Mouse (Mus musculus) small intestine, adult 2 months (tissue): Measurements from ENCODE around the gene Irf2bp1.

Experiments
- CTCF ChIP-seq: fragments of 200-500 bp; IDR thresholded peaks from 2 replicates; pipeline ENCODE4 v1.5.1; 2012; ENCODE audit warnings: low read depth, mild to moderate bottlenecking, control low read depth, inconsistent platforms, low read length, moderate library complexity, mixed read lengths; ENCODE audit not compliant: insufficient replicate concordance, insufficient read length; ENCODE audit errors: extremely low read depth
- POLR2A ChIP-seq: fragments of 200-500 bp; IDR thresholded peaks from 2 replicates; pipeline ENCODE4 v1.6.1; 2012; ENCODE audit warnings: low read depth, mild to moderate bottlenecking, control low read depth, inconsistent platforms, low read length, moderate library complexity

DNA sequence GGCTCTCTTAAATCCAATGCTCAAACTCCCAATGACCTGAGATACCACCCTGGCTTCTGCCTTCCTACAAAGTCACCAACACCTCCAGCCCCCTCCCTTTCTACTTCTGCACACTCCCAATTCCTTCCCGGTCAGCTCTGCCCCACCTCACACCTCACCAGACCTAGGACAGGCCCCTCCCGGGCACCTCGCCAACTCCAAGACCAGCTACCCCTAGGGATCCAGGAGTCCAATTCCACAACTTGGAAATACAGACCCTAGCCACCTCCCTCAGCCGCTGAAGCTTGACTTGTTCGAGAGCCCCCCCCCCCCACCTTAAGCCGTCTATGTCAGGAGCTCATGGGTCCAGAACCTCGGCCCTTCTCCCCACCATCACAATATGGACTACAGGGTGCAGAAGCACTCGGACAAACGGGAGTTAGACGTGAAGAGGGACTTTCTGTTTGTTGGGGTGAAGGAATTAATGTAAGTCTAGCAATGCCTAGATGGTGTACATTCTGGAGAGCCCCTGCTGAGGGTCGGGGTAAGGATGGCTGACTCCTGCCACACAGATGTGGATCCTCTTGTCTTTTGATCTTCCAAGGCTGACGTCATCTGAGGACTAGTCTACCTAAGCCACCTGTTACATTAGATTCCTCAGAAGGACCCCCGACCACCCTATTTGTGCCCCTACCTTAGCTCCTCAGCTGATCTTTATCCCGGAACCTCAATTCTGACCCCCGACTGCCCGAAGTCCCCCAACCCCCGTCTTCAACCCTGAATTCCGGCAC lies 18.5 kb downstream of the Irf2bp1 start:
- TF ChIP-seq CTCF = no peak
- TF ChIP-seq POLR2A = no peak
